Mouse (Mus musculus): ENCODE data around the gene Phgdh. TPM values are rescaled to one million over a fixed set of nuclear protein-coding genes. Genes with fewer than 3 reads are reported as not detected.

Phgdh gene
- polyA plus RNA-seq, 1 experiment: 18.4 TPM

GRCm38 (mm10) chr3:98348705-98349104 lies 8.9 kb upstream of the Phgdh start:
- WGBS: 6% methylated on average over 8 of the region's 8 CpGs
- H3K27me3 ChIP-seq (ENCODE audit: control insufficient read depth, insufficient read depth, low read length): no peaks in the 10 kb centered on the region
- H3K4me3 ChIP-seq (ENCODE audit: low read depth, low read length): no peak overlapping the region
- no peak for TF ChIP-seq POLR2A (IDR thresholded peaks at IDR 0.05; ENCODE audit: low read depth, low read length)
- TF ChIP-seq CTCF (IDR thresholded peaks at IDR 0.05; ENCODE audit: extremely low read depth, insufficient read length, insufficient replicate concordance, low read depth, low read length): peak; percentile 36; the same call in 1 of the 2 replicates
- 0 out of 2 replicates have a peak overlapping the region, but pooled peaks have one; percentile 30 for H3K27ac ChIP-seq (ENCODE audit: insufficient read depth, low read depth, low read length)
- peaks cover 3% of the 10 kb centered on the region; the same call in 1 of the 2 replicates for H3K4me1 ChIP-seq (ENCODE audit: control insufficient read depth, insufficient read depth, insufficient read length, low read length)
- H3K36me3 ChIP-seq (ENCODE audit: control insufficient read depth, insufficient read depth, low read length): no peaks in the 10 kb centered on the region

GRCm38 (mm10) chr3:98348106-98348505 lies 8.3 kb upstream of the Phgdh start:
- Histone ChIP-seq H3K4me1 (ENCODE audit: control insufficient read depth, insufficient read depth, insufficient read length, low read length) (peaks cover 3% of the 10 kb centered on the region; the same call in 1 of the 2 replicates), H3K27ac (ENCODE audit: insufficient read depth, low read depth, low read length) (0 out of 2 replicates have a peak overlapping the region, but pooled peaks have one; percentile 30), H3K27me3 (ENCODE audit: control insufficient read depth, insufficient read depth, low read length) (no peaks in the 10 kb centered on the region), H3K36me3 (ENCODE audit: control insufficient read depth, insufficient read depth, low read length) (no peaks in the 10 kb centered on the region), H3K4me3 (ENCODE audit: low read depth, low read length) (peak overlapping the region; percentile 26)
- TF ChIP-seq CTCF (IDR thresholded peaks at IDR 0.05; ENCODE audit: extremely low read depth, insufficient read length, insufficient replicate concordance, low read depth, low read length): no peak
- TF ChIP-seq POLR2A (IDR thresholded peaks at IDR 0.05; ENCODE audit: low read depth, low read length): no peak
- WGBS: 10% methylated on average over 6 of the region's 6 CpGs

- TF ChIP-seq CTCF (IDR thresholded peaks at IDR 0.05; ENCODE audit: extremely low read depth, insufficient read length, insufficient replicate concordance, low read depth, low read length): no peak
- TF ChIP-seq POLR2A (IDR thresholded peaks at IDR 0.05; ENCODE audit: low read depth, low read length): no peak
- H3K4me3 ChIP-seq (ENCODE audit: low read depth, low read length): no peak overlapping the region
- H3K4me1 ChIP-seq (ENCODE audit: control insufficient read depth, insufficient read depth, insufficient read length, low read length): peaks cover 7% of the 10 kb centered on the region
- WGBS: 81% methylated on average over 3 of the region's 3 CpGs
- H3K27me3 ChIP-seq (ENCODE audit: control insufficient read depth, insufficient read depth, low read length): 0 out of 2 replicates have a peak, but pooled peaks cover 2% of the 10 kb centered on the region
- no peaks in the 10 kb centered on the region for H3K36me3 ChIP-seq (ENCODE audit: control insufficient read depth, insufficient read depth, low read length)
- no peak overlapping the region for H3K27ac ChIP-seq (ENCODE audit: insufficient read depth, low read depth, low read length)
These were observed 3.4 kb upstream of the Phgdh start for GRCm38 (mm10) chr3:98343235-98343634.

- TF ChIP-seq POLR2A (IDR thresholded peaks at IDR 0.05; ENCODE audit: low read depth, low read length): no peak
- H3K27me3 ChIP-seq (ENCODE audit: control insufficient read depth, insufficient read depth, low read length): 0 out of 2 replicates have a peak, but pooled peaks cover 2% of the 10 kb centered on the region
These were observed 1.2 kb upstream of the Phgdh start for GRCm38 (mm10) chr3:98340818-98341594.

GRCm38 (mm10) chr3:98339097-98339705 lies 589 bp downstream of the Phgdh start:
- Histone ChIP-seq H3K27me3 (ENCODE audit: control insufficient read depth, insufficient read depth, low read length) (0 out of 2 replicates have a peak, but pooled peaks cover 2% of the 10 kb centered on the region), H3K4me3 (ENCODE audit: low read depth, low read length) (peak overlapping the region; percentile 67), H3K27ac (ENCODE audit: insufficient read depth, low read depth, low read length) (no peak overlapping the region), H3K4me1 (ENCODE audit: control insufficient read depth, insufficient read depth, insufficient read length, low read length) (peaks cover 8% of the 10 kb centered on the region), H3K36me3 (ENCODE audit: control insufficient read depth, insufficient read depth, low read length) (no peaks in the 10 kb centered on the region)
- under 1% methylated on average over 46 of the region's 46 CpGs for WGBS
- TF ChIP-seq CTCF (IDR thresholded peaks at IDR 0.05; ENCODE audit: extremely low read depth, insufficient read length, insufficient replicate concordance, low read depth, low read length): no peak
- TF ChIP-seq POLR2A (IDR thresholded peaks at IDR 0.05; ENCODE audit: low read depth, low read length): no peak

More at GRCm38 (mm10) chr3:98340818-98341594, 1.2 kb upstream of the Phgdh start:
- no peak overlapping the region for H3K4me3 ChIP-seq (ENCODE audit: low read depth, low read length)
- peaks cover 4% of the 10 kb centered on the region for H3K4me1 ChIP-seq (ENCODE audit: control insufficient read depth, insufficient read depth, insufficient read length, low read length)
- H3K36me3 ChIP-seq (ENCODE audit: control insufficient read depth, insufficient read depth, low read length): no peaks in the 10 kb centered on the region
- no peak overlapping the region for H3K27ac ChIP-seq (ENCODE audit: insufficient read depth, low read depth, low read length)
- 90% methylated on average over 17 of the region's 17 CpGs for WGBS

- TF ChIP-seq CTCF (IDR thresholded peaks at IDR 0.05; ENCODE audit: extremely low read depth, insufficient read length, insufficient replicate concordance, low read depth, low read length): no peak
- TF ChIP-seq POLR2A (IDR thresholded peaks at IDR 0.05; ENCODE audit: low read depth, low read length): no peak
- Histone ChIP-seq H3K36me3 (ENCODE audit: control insufficient read depth, insufficient read depth, low read length) (no peaks in the 10 kb centered on the region), H3K4me3 (ENCODE audit: low read depth, low read length) (peak overlapping the region; percentile 67), H3K4me1 (ENCODE audit: control insufficient read depth, insufficient read depth, insufficient read length, low read length) (peaks cover 8% of the 10 kb centered on the region), H3K27me3 (ENCODE audit: control insufficient read depth, insufficient read depth, low read length) (0 out of 2 replicates have a peak, but pooled peaks cover 2% of the 10 kb centered on the region), H3K27ac (ENCODE audit: insufficient read depth, low read depth, low read length) (no peak overlapping the region)
- 8% methylated on average over 15 of the region's 15 CpGs for WGBS
These were observed 1.2 kb downstream of the Phgdh start for GRCm38 (mm10) chr3:98338584-98339041.

All from small intestine, adult 2 months (tissue).